Mouse (Mus musculus) C2C12 (cell line): ENCODE results near the gene Pigk.

Source experiments
- CTCF ChIP-seq: IDR thresholded peaks from one replicate; pipeline ENCODE4 v1.5.1; 2011; ENCODE audit not compliant: control insufficient read depth, insufficient read depth, insufficient read length
- MYOG ChIP-seq: IDR thresholded peaks from one replicate; pipeline ENCODE4 v1.6.1; 2011; ENCODE audit not compliant: control insufficient read depth, insufficient read length; ENCODE audit errors: extremely low read depth
- USF1 ChIP-seq: IDR thresholded peaks from one replicate; pipeline ENCODE4 v1.6.1; 2011; ENCODE audit warnings: low read depth, mild to moderate bottlenecking, control low read depth, moderate library complexity

DNA sequence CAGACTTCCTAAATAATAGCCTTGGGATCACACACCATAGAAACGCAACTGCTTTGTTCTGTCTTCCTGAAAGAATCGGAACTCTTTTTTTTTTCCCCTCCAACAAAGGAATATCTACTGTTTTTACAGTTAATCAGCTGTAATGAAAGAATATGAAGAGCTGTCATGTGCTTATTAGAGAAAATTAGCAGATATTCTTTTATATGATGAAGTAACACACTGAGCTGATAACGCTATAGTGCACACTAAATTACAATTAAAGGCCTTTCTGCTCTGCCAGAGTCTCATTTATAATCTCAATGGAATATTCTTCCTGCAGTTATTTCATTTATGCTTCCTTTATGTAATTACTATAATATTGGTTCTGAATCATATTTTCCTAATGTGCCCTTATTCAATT, 128.7 kb downstream of the Pigk start:
- TF ChIP-seq CTCF: no peak
- TF ChIP-seq USF1: no peak
- no peak for TF ChIP-seq MYOG
